Mouse (Mus musculus) myocyte (in vitro differentiated cells): ENCODE measurements around the gene Tph1.

Experiments used
- E2F4 ChIP-seq: IDR thresholded peaks from one replicate; pipeline ENCODE4 v1.6.1; 2011; ENCODE audit warnings: mild to moderate bottlenecking, control low read depth, moderate library complexity; ENCODE audit not compliant: insufficient read depth
- POLR2A ChIP-seq: IDR thresholded peaks from one replicate; pipeline ENCODE4 v1.6.1; 2011; ENCODE audit warnings: low read depth, mild to moderate bottlenecking, control low read depth, moderate library complexity; ENCODE audit not compliant: insufficient read length
- SRF ChIP-seq: IDR thresholded peaks from one replicate; pipeline ENCODE4 v1.6.1; 2011; ENCODE audit warnings: low read depth; ENCODE audit not compliant: control insufficient read depth, insufficient read length
- TCF12 ChIP-seq: IDR thresholded peaks from one replicate; pipeline ENCODE4 v1.6.1; 2011; ENCODE audit warnings: mild to moderate bottlenecking, control low read depth; ENCODE audit not compliant: poor library complexity, insufficient read depth, severe bottlenecking

DNA sequence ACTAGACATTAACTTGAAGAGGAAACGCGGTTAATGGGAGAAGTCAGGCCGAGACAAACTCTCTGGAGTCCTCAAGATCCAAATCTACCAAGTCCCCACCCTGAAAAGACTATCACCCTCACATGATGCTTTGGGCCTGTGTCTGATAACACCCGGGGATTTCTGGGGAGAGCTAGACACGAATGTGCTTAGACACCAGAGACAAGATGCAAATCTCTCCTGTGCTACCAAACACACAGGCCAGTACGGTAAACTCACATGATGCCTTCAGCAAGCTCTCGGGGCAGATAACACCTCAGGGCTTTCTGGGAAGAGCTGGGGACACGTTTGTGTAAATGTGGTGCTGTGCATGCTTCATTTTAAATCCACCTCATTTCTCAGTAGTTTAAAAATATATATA is 3.5 kb upstream of the Tph1 start:
- TF ChIP-seq POLR2A (no peak), TCF12 (no peak), E2F4 (no peak), SRF (no peak)
